Mouse (Mus musculus): ENCODE results near the gene Gm21258. TPM values are rescaled to one million over a fixed set of nuclear protein-coding genes. Genes with fewer than 3 reads are reported as not detected.
"Not testable (repeated sequence)": the region's sequence is repeated elsewhere in the genome, so short reads cannot be mapped to it uniquely, and the experiment has no call there.

Gm21258 gene
- polyA plus RNA-seq (2011; ENCODE audit: insufficient read depth, insufficient read length, low replicate concordance, missing spikeins): not detected in 2 replicates

- H3K4me1 ChIP-seq (ENCODE audit: control insufficient read depth, insufficient read depth, low read length): not testable (repeated sequence)
- no CpG with 5 or more reads among the region's 6 CpGs for WGBS
These were observed at the start of gene Gm21258 for GRCm38 (mm10) chrY:52779740-52780139. Gm21258 (plus strand) TSS chrY:52780040.

More at GRCm38 (mm10) chrY:52779740-52780139, at the start of gene Gm21258:
- H3K4me3 ChIP-seq (replicated peaks; ENCODE audit: control insufficient read depth, low read depth, low read length); H3K27ac ChIP-seq (ENCODE audit: control insufficient read depth, insufficient read depth, low read depth, low read length, poor library complexity): not testable (repeated sequence)

Data from bone marrow, adult 2 months (tissue).